Mouse (Mus musculus) adrenal gland, adult (tissue): ENCODE measurements around the gene Lrrc8e.

Experiments used
- DNase-seq, 2 experiments: peaks; one replicate each; pipeline ENCODE4 v3.0.0; 2022 to 2023; ENCODE audit warnings: low spot score in 1 of 2; ENCODE audit not compliant: inconsistent age in 2 of 2

Lrrc8e gene

GRCm38 (mm10) chr8:4226739-4227347 lies at the start of gene Lrrc8e:
Gene Lrrc8e (plus strand): TSS chr8:4226827.
- DNase-seq: peak; percentile 85 to 93

GRCm38 (mm10) chr8:4183409-4183808 lies 43.2 kb upstream of the Lrrc8e start:
- DNase-seq: no peak

- no peak for DNase-seq
These were observed 40.5 kb upstream of the Lrrc8e start for GRCm38 (mm10) chr8:4186151-4186550.

- no peak for DNase-seq
These were observed 38.0 kb upstream of the Lrrc8e start for GRCm38 (mm10) chr8:4188605-4189004.

GRCm38 (mm10) chr8:4189031-4189722 lies 37.5 kb upstream of the Lrrc8e start:
- no peak for DNase-seq

- DNase-seq: no peak
These were observed 34.3 kb upstream of the Lrrc8e start for GRCm38 (mm10) chr8:4192305-4192704.

GRCm38 (mm10) chr8:4192807-4193587 lies 33.6 kb upstream of the Lrrc8e start:
- peak; percentile 89 to 96 for DNase-seq

GRCm38 (mm10) chr8:4193588-4193894 lies 33.1 kb upstream of the Lrrc8e start:
- DNase-seq: no peak

- DNase-seq: no peak
These were observed 25.3 kb upstream of the Lrrc8e start for GRCm38 (mm10) chr8:4201321-4201720.

GRCm38 (mm10) chr8:4205246-4206123 lies 21.1 kb upstream of the Lrrc8e start:
- no peak for DNase-seq

GRCm38 (mm10) chr8:4206182-4207015 lies 20.2 kb upstream of the Lrrc8e start:
- DNase-seq: no peak

GRCm38 (mm10) chr8:4207016-4207350 lies 19.6 kb upstream of the Lrrc8e start:
- no peak for DNase-seq

GRCm38 (mm10) chr8:4211097-4211496 lies 15.5 kb upstream of the Lrrc8e start:
- DNase-seq: no peak

GRCm38 (mm10) chr8:4212809-4213209 lies 13.8 kb upstream of the Lrrc8e start:
- peak in 1 of 2 experiments; percentile 56 for DNase-seq

- DNase-seq: peak; percentile 90 to 96
These were observed 13.2 kb upstream of the Lrrc8e start for GRCm38 (mm10) chr8:4213210-4214005.

GRCm38 (mm10) chr8:4214006-4214980 lies 12.3 kb upstream of the Lrrc8e start:
- peak; percentile 90 to 95 for DNase-seq

- peak in 1 of 2 experiments; percentile 63 for DNase-seq
These were observed 10.3 kb upstream of the Lrrc8e start for GRCm38 (mm10) chr8:4216296-4216695.
